Mouse (Mus musculus) right cerebral cortex, postnatal 4 days (tissue): Measurements from ENCODE around the gene Ephb2.

Source experiments
- DNase-seq: peaks from one replicate; pipeline ENCODE4 v3.0.0-alpha.2; 2022

Gene Ephb2

DNA sequence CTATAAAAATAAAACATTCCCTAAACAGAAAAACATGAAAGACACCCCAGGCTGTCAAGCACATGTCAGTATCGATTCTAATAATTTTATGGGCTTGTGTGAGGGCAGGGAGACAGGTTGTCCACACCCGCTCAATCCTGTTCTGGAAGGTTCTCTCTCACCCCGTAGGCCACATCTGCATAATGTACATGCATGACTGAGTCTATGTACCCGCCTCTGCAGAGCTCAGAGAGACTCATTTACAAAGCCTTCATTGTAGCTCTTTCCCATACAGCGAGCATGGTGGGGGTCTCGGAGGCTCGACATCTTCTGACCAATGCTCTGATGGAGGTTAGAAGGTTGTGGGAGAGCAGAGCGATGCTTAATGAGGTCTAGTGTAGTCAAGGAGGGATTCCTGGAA is 108.8 kb downstream of the Ephb2 start:
- DNase-seq, result no peak

DNA sequence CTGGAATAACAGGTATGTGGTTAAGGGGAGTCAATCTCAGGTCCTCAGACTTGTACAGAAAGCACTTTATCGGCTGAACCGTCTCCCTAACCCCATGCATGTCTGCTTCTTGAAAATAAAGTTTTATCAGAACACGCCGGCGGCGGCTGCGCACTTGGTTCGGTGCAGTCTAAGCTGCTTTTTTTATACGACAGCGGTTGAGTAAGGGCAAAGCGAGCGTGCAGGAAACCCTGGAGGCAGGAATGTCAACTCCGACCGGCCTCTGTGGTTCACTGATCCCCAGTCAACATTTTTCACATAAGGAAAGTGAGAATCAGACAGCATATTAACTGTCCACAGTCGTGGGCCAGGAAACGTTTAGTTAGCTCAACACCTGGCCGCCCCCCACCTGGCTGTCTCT is 111.1 kb downstream of the Ephb2 start:
- no peak for DNase-seq

- DNase-seq, result no peak
These were observed 113.3 kb downstream of the Ephb2 start for GRCm38 (mm10) chr4:136722361-136723082.

DNA sequence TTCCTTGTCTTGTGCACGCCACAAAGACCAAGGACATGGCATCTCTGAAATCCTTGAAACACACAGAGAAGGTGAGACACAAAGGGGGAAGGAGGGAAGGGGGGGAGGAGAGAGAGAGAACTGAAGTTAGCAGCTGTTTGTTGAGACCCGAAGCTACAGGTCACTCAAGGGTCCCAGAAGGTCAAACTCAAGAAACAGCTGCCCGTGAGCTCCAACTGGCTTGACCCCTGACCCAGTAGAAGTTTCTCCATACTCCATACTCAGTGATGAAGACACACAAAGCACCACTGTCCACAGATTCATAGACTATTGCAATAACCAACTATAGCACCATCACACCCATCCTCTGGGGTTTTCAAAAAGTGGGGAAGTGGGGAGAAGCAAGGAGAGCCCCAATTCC is 113.9 kb downstream of the Ephb2 start:
- DNase-seq, result no peak

GRCm38 (mm10) chr4:136720025-136720424 is 115.8 kb downstream of the Ephb2 start:
- no peak for DNase-seq

DNA sequence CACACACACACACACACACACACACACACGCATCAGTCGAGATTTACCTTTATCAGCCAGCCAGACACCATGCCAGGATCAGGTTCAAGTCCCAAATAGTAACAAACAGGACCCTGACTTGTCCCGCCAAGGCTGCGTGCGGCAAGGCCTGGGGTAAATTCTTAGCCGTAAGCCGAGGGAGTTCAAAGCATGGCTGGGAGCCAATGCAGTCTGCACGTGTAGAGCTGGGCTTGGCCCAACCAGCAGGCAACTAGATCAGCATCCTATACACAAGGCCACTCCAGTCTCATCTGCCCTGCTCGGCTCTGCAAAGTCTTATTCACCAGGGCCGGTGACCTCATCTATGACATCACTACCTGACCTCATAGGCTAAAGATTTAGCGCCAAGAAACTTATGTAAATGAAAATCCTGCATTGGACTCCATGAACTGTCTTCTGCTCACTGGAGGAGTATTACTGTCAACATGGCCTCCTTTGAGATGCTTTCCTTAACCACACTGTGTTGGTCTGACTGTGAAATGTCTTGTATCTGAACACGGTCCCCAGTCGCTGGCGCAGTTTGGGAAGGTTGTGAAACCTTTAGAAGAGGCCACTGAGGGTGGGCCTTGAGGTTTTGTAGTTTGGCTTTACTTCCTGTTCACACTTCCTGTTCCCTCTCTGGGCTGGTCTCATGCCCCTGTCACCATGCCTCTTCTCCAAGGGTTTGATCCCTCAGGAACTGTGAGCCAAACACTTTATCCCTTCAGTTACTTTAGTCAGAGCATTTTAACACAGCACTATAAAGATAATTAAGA is 117.4 kb downstream of the Ephb2 start:
- no peak for DNase-seq

- DNase-seq, result peak; percentile 73
These were observed 119.2 kb downstream of the Ephb2 start for GRCm38 (mm10) chr4:136716561-136716972.

DNA sequence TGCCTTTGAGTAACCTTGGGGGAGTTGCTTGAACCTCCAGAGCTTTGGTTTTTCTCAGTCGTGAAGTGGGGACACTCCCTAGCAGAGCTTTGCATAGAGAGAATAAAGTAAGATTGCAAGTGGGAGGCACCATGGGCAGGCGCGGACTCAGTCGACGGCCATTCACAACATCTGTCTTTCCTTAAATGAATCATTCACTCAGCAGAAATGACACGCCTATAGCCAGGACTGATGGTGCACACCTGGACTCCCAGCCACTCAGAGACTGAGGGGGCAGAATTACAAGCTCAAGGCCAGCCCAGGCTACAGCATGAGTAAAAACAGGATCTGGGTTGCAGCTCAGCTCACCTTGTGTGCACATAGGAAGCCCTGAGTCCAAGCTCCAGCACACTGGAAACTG is 121.3 kb downstream of the Ephb2 start:
- no peak for DNase-seq

GRCm38 (mm10) chr4:136713889-136714288 is 121.9 kb downstream of the Ephb2 start:
- no peak for DNase-seq

GRCm38 (mm10) chr4:136713431-136713830 is 122.4 kb downstream of the Ephb2 start:
- DNase-seq, result no peak

DNA sequence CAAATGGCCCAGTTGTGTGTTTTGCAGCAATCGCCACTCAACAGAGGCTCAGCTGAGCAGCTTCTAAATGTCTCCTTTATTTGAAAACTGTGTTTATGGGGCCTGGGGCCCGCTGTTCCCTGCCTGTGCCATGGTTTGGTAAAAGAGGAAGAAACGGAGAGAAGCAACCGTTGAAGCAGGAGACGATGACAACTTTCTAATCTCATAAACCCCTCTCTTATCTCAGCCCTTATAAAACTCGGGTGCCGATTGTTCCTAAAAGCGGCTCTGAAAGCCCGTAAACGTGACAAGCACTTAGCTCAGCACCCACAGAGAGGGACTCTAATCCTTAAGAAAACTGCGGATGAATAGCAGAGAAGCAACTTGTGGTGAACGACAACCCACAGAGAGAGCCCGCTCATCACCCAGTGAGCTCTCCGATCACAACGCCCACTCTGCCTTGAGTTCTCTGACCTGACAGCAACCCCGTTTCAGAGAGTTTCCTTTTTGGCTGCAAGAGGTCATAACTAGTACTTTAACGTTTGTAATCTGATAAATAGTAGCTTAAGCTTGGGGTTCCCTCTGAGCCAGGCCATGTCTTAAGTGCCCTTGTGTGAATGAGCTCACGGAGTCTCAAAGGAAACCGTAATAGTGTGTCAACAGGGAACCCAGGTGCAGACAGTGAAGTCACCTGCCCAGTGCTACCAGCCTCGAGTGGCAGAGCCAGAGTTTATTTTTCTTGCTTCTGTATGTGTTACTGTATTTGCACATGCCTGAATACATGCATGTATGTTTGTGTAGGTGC is 123.6 kb downstream of the Ephb2 start:
- DNase-seq, result no peak

DNA sequence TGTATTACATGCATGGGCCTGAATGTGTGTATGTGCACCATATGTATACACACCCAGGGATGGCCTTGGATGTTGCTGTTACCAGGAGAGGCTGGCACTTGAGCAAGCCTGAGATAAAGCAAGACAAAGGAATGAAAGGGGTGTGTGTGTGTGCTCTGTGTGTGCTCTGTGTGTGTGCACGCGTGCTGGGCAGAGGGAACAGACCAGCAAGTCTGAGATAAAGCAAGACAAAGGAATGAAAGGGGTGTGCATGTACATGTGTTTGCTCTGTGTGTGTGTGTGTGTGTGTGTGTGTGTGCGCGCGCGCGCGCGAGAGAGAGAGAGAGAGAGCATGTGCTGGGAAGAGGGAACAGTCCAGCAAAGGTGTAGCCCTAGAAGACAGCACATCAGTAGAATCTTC is 125.4 kb downstream of the Ephb2 start:
- no peak for DNase-seq

DNA sequence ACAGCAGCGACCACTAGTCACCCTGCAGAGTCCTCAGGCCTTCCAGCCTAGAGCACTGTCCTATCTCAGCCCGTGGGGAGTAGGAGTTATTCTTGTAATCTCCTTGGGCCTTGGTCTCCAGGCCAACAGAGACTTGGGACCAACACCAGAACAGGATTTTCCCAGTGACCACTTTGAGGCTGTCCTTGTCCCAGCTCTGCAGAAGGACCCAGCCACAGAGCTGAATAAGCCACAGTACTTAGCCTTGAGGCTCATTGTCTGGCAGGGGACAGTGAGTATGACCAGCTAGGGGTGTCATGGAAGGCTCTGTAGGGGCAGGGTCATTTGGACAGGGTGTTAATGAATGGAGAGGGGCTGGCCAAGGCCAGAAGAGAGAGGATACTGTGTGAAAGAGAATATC is 126.8 kb downstream of the Ephb2 start:
- no peak for DNase-seq

- no peak for DNase-seq
These were observed 129.1 kb downstream of the Ephb2 start for GRCm38 (mm10) chr4:136706696-136707095.

DNA sequence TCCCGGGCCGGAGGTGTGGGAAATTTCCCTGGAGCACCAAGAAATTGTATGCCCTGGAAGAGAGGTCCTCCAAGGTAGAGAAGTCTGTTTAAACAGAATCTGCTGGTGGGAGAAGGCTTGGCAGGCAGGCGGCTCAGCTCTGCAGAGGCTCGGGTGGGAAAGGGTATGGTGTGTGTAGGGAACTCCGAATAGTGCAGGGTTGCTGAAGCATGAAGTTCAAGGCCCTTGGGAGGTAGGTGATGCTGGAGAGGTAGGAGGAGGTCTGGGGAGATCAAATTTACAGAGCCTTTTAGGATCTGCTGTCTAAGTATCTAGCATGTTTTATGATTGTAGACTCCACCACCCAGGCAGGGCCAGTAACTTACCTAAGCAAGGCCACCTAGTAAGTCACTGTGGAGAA is 130.7 kb downstream of the Ephb2 start:
- no peak for DNase-seq

DNA sequence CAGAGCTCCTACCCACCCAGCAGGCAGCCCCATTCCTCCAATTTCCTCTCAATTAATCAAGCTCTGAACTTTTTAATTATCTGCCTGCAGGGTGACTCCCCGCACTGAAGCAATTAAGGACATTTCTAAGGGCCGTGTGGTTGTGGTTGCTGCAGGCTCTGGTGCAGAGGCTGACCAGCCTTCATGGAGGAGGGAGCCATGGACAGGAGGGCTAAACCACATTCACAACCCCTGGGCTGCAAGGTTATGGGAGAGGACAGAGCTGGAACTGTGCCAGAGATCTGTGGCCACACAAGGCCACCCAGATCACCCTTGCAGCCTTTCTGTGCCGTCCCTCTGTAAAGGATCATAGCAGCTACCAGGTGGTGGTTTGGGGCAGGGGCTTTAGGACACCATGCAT is 131.2 kb downstream of the Ephb2 start:
- no peak for DNase-seq

DNA sequence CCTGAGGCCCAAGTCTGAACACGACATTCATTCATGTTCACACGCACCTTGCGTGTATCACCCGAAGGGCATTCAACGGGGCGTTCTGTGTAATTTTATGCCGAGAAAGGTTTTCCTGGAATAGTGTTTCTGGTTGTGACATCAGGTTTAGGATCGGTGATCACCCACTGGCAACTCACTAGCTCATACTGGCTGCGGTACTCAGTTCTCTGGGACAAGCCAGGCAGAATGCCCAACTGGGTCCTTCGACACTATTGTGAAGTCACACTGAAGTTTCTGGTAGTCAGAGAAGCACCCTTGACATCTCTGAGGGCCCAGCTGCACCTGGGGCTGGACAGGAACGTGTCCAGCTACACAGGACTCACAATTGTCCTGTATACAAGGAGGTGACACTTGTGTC is 132.4 kb downstream of the Ephb2 start:
- no peak for DNase-seq

- no peak for DNase-seq
These were observed 133.3 kb downstream of the Ephb2 start for GRCm38 (mm10) chr4:136702456-136702855.

GRCm38 (mm10) chr4:136701236-136701635 is 134.6 kb downstream of the Ephb2 start:
- no peak for DNase-seq

DNA sequence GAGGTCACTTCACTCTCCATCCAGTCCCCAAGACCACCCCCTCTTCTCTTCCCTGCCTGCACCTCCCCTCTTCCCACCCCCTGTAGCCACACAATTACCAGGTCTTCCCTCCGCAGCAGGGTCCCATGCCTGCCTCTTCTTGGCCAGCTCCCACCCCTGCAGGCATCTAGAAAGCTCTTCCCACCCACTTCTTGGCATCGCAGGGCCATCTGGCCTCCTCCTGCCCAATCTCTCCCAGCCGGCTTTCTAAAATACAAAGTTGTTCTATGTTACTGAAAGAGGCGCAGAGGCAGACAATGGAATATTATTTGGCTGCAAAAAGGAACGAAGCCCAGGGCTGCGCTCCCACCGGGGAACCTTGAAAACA is 136.7 kb downstream of the Ephb2 start:
- no peak for DNase-seq

- DNase-seq, result peak; percentile 41
These were observed 137.2 kb downstream of the Ephb2 start for GRCm38 (mm10) chr4:136698404-136699083.

DNA sequence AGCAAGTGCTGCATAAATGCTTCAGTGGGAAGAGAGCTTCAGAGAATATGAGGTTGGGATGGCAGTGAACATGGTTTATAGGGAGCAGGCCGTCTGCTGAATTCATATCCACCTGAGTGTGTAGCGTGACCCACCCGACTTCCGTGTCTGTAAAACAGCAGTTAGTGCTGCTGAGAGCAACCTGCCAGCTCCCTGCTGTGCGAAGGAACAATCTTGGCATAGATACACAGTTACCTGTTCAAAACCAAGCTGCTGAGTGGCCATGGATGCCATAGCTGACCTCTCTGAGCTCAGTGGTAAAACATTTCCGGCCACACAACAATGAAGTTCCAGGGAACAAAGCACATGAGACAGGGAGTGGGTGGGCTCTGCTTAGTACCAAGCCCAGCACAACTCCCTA is 138.5 kb downstream of the Ephb2 start:
- DNase-seq, result no peak

DNA sequence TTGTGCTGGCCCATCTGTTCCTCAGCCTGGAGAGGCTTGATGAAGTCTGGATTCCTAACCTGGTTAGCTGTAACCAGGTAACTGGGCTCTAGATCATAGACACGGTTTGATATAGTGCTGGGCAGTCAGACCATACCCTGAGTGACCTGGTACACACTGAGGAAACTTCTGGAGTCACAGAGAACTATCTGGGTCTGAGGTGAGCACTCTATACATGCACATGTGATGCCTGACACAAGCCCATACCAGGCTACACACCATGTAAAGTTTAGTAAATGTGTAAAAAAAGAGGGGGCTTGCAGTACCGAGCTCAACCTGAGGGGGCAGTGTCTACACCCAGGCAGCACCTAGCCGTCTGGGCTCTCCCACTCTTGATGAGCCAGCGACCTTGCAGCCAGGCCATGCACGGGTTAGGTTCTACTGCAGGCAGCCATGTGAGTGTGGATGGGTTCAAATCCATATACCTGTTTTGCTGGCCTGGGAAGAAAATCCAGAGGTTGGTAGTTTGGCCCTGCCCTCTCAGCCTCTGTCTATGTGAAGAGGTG is 139.3 kb downstream of the Ephb2 start:
- peak; percentile 65 for DNase-seq
